Mouse (Mus musculus): ENCODE measurements around the gene Adamtsl3. TPM values are rescaled to one million over a fixed set of nuclear protein-coding genes. Genes with fewer than 3 reads are reported as not detected.
A peak's percentile ranks its signal among the peaks of the same experiment; 100 is the strongest.

Adamtsl3 gene
- polyA plus RNA-seq, 1 experiment, result 0.90 TPM

DNA sequence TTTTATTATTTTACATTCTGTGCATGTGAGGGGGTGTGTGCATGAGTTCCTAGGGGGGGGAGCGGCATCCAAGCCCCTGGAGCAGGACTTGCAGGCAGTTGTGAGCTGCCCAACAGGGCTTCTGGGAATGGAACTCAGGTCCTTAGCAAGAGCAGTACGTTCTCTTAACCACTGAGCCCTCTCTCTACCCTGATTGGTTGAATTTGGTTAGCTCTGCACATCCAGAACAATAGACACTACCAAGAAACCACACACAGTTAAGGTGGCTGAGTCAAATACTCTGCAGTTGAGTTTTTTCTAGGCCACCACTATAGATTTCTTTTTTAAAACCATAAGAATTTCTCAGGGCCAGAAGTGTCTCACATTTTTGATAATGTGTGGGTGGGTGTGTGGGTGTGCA lies 158.7 kb downstream of the Adamtsl3 start:
- no peak for DNase-seq (ENCODE audit: extremely low spot score in 1 of 2, low spot score in 1 of 2)

GRCm38 (mm10) chr7:82497064-82497463 lies 161.6 kb downstream of the Adamtsl3 start:
- DNase-seq (ENCODE audit: extremely low spot score in 1 of 2, low spot score in 1 of 2), result no peak

GRCm38 (mm10) chr7:82501306-82501705 lies 165.8 kb downstream of the Adamtsl3 start:
- peak; percentile 53 to 69 for DNase-seq (ENCODE audit: extremely low spot score in 1 of 2, low spot score in 1 of 2)

DNA sequence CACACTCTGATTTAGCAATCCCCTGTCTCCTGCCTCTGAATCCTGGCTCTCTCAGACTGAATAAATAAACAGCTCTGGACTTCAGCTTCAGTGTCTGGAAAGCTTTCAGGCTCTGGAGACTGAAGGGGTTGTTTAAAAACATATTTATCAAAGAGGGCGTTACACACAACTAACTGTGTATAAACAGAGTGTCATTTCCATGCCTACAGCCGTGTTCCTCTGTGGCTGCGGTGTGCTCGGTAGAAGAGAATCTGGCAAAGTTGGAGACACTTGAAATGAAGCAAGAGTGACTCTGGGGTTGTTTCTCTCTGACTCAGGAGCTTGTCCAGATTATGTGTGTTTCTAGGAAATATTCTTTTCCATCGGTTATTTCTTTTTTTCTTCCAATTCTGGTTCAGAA lies 167.0 kb downstream of the Adamtsl3 start:
- DNase-seq (ENCODE audit: extremely low spot score in 1 of 2, low spot score in 1 of 2), result no peak

DNA sequence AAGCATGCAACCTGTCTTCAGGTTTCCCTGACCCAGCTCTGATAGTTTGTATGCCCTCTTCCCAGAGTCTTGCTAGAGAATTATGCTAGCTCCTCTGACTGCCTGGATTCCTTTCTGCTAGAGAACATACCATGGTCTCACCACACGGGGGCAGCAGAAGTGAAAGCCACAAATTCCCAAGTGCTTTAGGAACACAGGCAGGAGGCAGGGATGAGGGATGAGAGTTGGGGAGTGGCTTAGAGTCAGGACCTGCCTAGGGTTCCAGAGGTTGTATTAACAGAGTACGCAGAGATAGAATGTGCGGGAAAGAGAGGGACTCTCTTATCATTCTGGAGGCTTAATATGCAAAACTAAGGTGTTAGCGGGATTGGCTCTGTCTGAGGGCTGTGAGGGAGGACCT lies 168.6 kb downstream of the Adamtsl3 start:
- peak in 1 of 2 experiments; percentile 83 for DNase-seq (ENCODE audit: extremely low spot score in 1 of 2, low spot score in 1 of 2)

GRCm38 (mm10) chr7:82530583-82530982 lies 195.1 kb downstream of the Adamtsl3 start:
- DNase-seq (ENCODE audit: extremely low spot score in 1 of 2, low spot score in 1 of 2), result no peak

- DNase-seq (ENCODE audit: extremely low spot score in 1 of 2, low spot score in 1 of 2), result no peak
Measured at GRCm38 (mm10) chr7:82531376-82531775, 195.9 kb downstream of the Adamtsl3 start.

- DNase-seq (ENCODE audit: extremely low spot score in 1 of 2, low spot score in 1 of 2), result peak in 1 of 2 experiments; percentile 13
Measured at GRCm38 (mm10) chr7:82533188-82533587, 197.7 kb downstream of the Adamtsl3 start.

- DNase-seq (ENCODE audit: extremely low spot score in 1 of 2, low spot score in 1 of 2), result peak in 1 of 2 experiments; percentile 9
Measured at GRCm38 (mm10) chr7:82533747-82534504, 198.4 kb downstream of the Adamtsl3 start.

GRCm38 (mm10) chr7:82544390-82544919 lies 209.0 kb downstream of the Adamtsl3 start:
- no peak for DNase-seq (ENCODE audit: extremely low spot score in 1 of 2, low spot score in 1 of 2)

GRCm38 (mm10) chr7:82552005-82552404 lies 216.5 kb downstream of the Adamtsl3 start:
- no peak for DNase-seq (ENCODE audit: extremely low spot score in 1 of 2, low spot score in 1 of 2)

DNA sequence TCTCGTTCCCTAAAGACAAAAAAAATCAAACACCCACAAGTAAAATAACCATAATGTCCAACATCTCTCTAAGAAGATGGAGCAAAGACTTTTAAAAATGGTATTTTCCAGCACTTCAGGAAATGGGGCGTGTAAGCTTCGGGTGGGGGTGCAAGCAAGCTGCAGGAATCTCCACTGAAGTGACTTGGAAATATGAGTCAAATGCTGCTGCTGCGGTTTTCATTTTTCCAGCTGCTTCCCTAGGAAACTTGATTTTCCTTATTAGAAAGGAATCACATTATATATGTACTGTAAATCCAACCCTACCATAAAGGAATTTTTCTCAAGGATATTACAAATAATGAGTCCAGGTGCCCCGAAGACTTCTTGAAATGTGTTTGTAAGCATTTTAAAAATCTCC lies 220.3 kb downstream of the Adamtsl3 start:
- DNase-seq (ENCODE audit: extremely low spot score in 1 of 2, low spot score in 1 of 2), result no peak

- no peak for DNase-seq (ENCODE audit: extremely low spot score in 1 of 2, low spot score in 1 of 2)
Measured at GRCm38 (mm10) chr7:82556417-82556816, 220.9 kb downstream of the Adamtsl3 start.

GRCm38 (mm10) chr7:82557111-82557510 lies 221.6 kb downstream of the Adamtsl3 start:
- peak in 1 of 2 experiments; percentile 2 for DNase-seq (ENCODE audit: extremely low spot score in 1 of 2, low spot score in 1 of 2)

DNA sequence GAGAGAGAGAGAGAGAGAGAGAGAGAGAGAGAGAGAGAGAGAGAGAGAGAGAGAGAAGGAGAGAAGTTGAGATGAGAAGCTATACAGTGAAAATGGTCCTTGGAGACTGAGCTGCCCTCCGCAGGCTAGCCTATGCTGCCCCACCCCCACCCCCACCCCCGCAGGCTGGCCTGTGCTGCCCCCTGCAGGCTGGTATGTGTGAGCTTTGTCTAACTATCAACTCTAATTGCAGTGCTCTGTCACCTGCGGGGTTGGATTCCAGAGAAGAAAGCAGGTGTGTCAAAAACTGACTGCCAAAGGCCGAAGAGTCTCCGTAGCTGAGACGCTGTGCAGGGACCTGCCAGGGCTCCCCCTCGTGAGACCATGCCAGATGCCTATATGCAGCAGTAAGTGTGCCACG lies 231.2 kb downstream of the Adamtsl3 start:
- no peak for DNase-seq (ENCODE audit: extremely low spot score in 1 of 2, low spot score in 1 of 2)

DNA sequence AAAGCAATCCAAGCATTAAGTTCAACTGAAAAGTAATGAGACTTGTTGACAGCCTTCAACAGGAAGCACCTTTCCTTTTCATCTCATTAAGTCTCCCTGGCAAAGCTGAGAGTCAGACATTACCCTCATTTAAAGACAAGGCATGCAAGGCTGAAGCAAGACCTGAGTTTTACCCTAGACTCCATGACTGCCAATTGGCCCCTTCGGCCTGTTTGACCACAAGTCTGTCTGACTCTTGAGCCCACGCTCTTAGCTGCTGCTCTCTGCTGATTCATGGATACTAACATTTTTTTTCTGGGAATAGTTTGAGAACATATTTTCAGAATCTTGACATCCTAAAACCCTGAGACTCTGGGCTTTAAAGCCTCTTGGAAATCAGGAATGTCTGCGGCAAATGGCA lies 232.3 kb downstream of the Adamtsl3 start:
- DNase-seq (ENCODE audit: extremely low spot score in 1 of 2, low spot score in 1 of 2), result no peak

GRCm38 (mm10) chr7:82572981-82573380 lies 237.5 kb downstream of the Adamtsl3 start:
- no peak for DNase-seq (ENCODE audit: extremely low spot score in 1 of 2, low spot score in 1 of 2)

- DNase-seq (ENCODE audit: extremely low spot score in 1 of 2, low spot score in 1 of 2), result no peak
Measured at GRCm38 (mm10) chr7:82580007-82580406, 244.5 kb downstream of the Adamtsl3 start.

GRCm38 (mm10) chr7:82581802-82582201 lies 246.3 kb downstream of the Adamtsl3 start:
- no peak for DNase-seq (ENCODE audit: extremely low spot score in 1 of 2, low spot score in 1 of 2)

DNA sequence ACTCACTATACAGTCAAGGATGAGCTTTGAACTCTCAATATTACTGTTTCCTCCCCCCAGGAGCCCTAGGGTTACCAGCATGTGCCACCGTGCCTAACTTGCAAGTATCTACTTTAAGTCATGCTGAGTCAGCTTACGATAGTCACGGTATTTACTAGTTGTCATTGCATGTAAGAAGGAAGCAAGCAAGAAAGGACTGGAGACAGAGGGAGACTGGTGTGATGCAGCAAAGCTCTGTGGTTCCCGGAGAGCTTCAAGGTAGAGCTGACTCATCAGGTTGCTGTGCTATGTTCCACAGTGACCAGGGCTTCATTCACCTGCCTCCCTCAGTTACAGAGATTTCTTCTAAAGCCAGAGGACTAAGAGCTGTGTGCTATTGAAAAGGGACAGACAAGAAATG lies 247.0 kb downstream of the Adamtsl3 start:
- DNase-seq (ENCODE audit: extremely low spot score in 1 of 2, low spot score in 1 of 2), result no peak

DNA sequence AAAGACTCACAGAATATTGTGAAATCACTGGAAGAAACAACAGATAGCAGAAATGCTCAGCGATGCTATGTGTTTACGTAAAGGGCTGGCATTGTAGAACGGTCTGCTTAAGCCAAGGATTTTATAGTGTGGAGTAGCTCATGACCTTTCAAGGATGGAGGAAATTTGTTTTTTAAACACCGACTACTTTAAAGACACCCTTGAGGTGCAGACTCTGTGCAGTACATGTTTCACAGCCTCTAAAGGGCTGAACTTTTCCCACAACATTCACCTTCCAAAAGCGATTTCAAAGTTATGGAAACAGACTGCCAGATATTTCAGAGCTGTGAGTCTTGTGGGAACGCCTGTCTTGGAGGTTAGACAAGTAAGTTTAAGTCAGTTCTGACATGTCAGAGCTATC lies 255.4 kb downstream of the Adamtsl3 start:
- no peak for DNase-seq (ENCODE audit: extremely low spot score in 1 of 2, low spot score in 1 of 2)

- DNase-seq (ENCODE audit: extremely low spot score in 1 of 2, low spot score in 1 of 2), result no peak
Measured at GRCm38 (mm10) chr7:82602008-82602407, 266.5 kb downstream of the Adamtsl3 start.
